In the genomic region with DNA sequence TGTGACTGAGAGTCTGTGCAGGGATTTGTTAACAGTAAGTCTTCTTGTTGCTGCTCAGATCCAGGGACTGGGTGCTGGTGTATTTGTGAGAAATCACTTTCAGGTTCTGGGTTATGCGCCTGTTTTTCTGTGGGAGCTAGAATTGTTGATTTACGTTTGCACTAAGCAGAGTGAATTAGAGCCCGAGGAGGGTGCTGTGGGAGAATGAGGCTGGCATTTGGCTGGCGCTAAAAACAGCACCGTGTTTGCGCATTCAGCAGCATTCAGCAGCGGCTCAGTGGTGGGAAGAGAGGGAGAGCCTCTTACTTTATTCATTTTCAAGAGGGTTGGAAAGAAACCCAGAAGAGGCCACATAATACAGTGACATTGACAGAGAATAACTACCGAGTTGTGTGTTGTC, we compare ENCODE assay signal across 8 mouse cellular contexts. TPM values are rescaled to one million over a fixed set of nuclear protein-coding genes. Genes with fewer than 3 reads are reported as not detected.
DNase-seq lines count a peak whose midpoint lies in the region; ATAC-seq lines count a peak whose summit lies in the region.

No protein-coding gene starts in this region.

- DNase-seq in adrenal gland, postnatal 14 days = peak; percentile 24
- no peak for DNase-seq in adrenal gland, postnatal 10 days
- peak; percentile 68 for DNase-seq in cerebellum, adult 9-10 months
- peak; percentile 38 for DNase-seq in heart, postnatal 4 days
- peak; percentile 62 for DNase-seq in midbrain, embryonic 14.5 days
- DNase-seq in urinary bladder, adult 18-20 months (ENCODE audit: low spot score in 2 of 2) = no peak
- DNase-seq in kidney, adult 11 months = no peak
- DNase-seq in adrenal gland, adult (ENCODE audit: inconsistent age in 2 of 2, low spot score in 1 of 2) = no peak

- no peak for ATAC-seq in midbrain, embryonic 14.5 days (ENCODE audit: low FRiP score, low TSS enrichment)

- peaks cover 91% of the 10 kb centered on the region for H3K4me1 ChIP-seq in midbrain, embryonic 14.5 days (ENCODE audit: control insufficient read depth, insufficient read depth, low read length)

- H3K9ac ChIP-seq in midbrain, embryonic 14.5 days (replicated peaks; ENCODE audit: low read length) = no peak overlapping the region; the same call in 1 of the 2 replicates

- peak overlapping the region; percentile 67 for H3K27ac ChIP-seq in midbrain, embryonic 14.5 days (replicated peaks; ENCODE audit: low read depth, low read length)

- no peak overlapping the region for H3K4me3 ChIP-seq in midbrain, embryonic 14.5 days (replicated peaks; ENCODE audit: low read depth, low read length)

- peak overlapping the region; percentile 9 for H3K4me2 ChIP-seq in midbrain, embryonic 14.5 days (ENCODE audit: low read length)

- H3K27me3 ChIP-seq in midbrain, embryonic 14.5 days (ENCODE audit: control insufficient read depth, insufficient read depth, low read length) = no peaks in the 10 kb centered on the region

- no peaks in the 10 kb centered on the region for H3K9me3 ChIP-seq in midbrain, embryonic 14.5 days (ENCODE audit: control insufficient read depth, low read length)

- WGBS in midbrain, embryonic 14.5 days = 28% methylated on average over 8 of the region's 8 CpGs

- H3K36me3 ChIP-seq in midbrain, embryonic 14.5 days (ENCODE audit: control insufficient read depth, insufficient read depth, low read length) = 0 out of 2 replicates have a peak, but pooled peaks cover 4% of the 10 kb centered on the region

RNA-seq across cellular contexts. Expression of gene Map4k4, which starts 42.2 kb away (rescaled TPM):
- 140 and 141 TPM in 2 replicates for total RNA-seq in adrenal gland, postnatal 14 days (2021)
- 100 to 1,000 TPM; 138 to 167 TPM for total RNA-seq in adrenal gland, postnatal 10 days (2021)
- 100 to 1,000 TPM; 207 to 231 TPM for total RNA-seq in heart, postnatal 4 days (2021)
- polyA plus RNA-seq in midbrain, embryonic 14.5 days (2014; fragmentation: Nextera tagmentation; extraction: Ambion mirVana) = 48.9 and 56.7 TPM in 2 replicates

Comparison
In these comparisons a context has a peak if more than half of its experiments do, and no peak if none do; other contexts are left out.
1. DNase-seq: peak in adrenal gland, postnatal 14 days (single experiment), cerebellum, adult 9-10 months (single experiment), heart, postnatal 4 days (single experiment) and midbrain, embryonic 14.5 days (single experiment); none in adrenal gland, postnatal 10 days (single experiment), urinary bladder, adult 18-20 months (0 of 2), kidney, adult 11 months (single experiment) and adrenal gland, adult (0 of 2).